Mouse (Mus musculus) erythroblast, embryonic 14.5 days (primary cell): Measurements from ENCODE around the gene F2r. TPM values are rescaled to one million over a fixed set of nuclear protein-coding genes. Genes with fewer than 3 reads are reported as not detected.

Source experiments
- H3K27me3 ChIP-seq: 2 replicates; pipeline ENCODE4 v1.6.1; 2012; ENCODE audit warnings: inconsistent platforms; ENCODE audit not compliant: control insufficient read depth
- H3K36me3 ChIP-seq: 2 replicates; pipeline ENCODE4 v1.6.1; 2012; ENCODE audit warnings: mild to moderate bottlenecking, inconsistent platforms; ENCODE audit not compliant: control insufficient read depth
- H3K4me1 ChIP-seq: 2 replicates; pipeline ENCODE4 v1.6.1; 2012; ENCODE audit warnings: inconsistent platforms; ENCODE audit not compliant: control insufficient read depth
- H3K4me3 ChIP-seq: replicated peaks from 2 replicates; pipeline ENCODE3; 2012; ENCODE audit warnings: moderate library complexity, mild to moderate bottlenecking, inconsistent platforms
- H3K9me3 ChIP-seq: 2 replicates; pipeline ENCODE4 v1.6.1; 2012; ENCODE audit warnings: low read length, inconsistent platforms, mixed read lengths; ENCODE audit not compliant: control insufficient read depth
- GATA1 ChIP-seq: IDR thresholded peaks from 2 replicates; pipeline ENCODE4 v1.6.1; 2012; ENCODE audit warnings: low read length, inconsistent platforms, mixed read lengths
- TAL1 ChIP-seq: IDR thresholded peaks from 3 replicates; pipeline ENCODE4 v1.6.1; 2012; ENCODE audit warnings: low read length, inconsistent platforms, mixed read lengths
- polyA plus RNA-seq: library from polyadenylated mRNA; stranded (reverse); fragments of >175 nt; gene quantifications from 2 replicates; pipeline ENCODE4 v1.2.3, GENCODE M21; 2012

The F2r gene
- polyA plus RNA-seq, 1 experiment: 0.76 TPM

DNA sequence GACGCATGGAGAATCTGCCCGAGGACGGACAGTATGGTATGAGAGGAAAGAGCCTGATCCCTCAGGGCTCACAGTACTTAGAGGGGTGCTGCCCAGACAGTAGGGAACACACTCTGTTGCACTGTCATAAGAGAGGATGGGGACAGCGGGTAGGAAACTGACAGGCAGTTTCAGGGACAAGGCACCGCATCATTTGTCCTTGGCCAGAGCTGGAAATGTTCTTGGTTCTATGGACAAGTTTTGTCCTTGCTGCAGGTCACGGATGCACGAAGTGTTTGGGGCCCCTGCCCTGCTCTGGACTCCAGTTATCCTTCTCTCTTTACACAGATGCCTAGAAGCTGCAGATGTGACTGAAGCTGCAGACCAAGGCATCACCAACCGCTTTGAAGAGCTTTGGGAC, 11.3 kb downstream of the F2r start:
- Histone ChIP-seq H3K36me3 (peaks cover 70% of the 10 kb centered on the region), H3K4me1 (peaks cover 36% of the 10 kb centered on the region), H3K4me3 (no peak overlapping the region), H3K27me3 (no peaks in the 10 kb centered on the region), H3K9me3 (no peaks in the 10 kb centered on the region)
- no peak for TF ChIP-seq GATA1
- TF ChIP-seq TAL1: no peak

DNA sequence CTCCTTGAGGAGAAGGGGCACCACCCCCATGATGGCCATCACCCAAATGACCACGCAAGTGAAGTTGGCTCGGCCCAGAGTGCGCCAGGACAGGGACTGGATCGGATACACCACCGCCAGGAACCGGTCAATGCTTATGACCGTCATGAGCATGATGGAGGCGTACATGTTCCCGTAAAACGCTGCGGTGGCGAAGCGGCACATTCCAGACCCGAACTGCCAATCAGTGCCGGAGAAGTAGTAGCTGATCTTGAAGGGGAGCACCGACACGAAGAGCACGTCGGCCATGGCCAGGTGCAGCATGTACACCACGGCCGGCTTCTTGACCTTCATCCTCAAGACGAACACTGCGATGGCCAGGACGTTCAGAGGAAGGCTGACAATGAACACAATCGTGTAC, 14.0 kb downstream of the F2r start:
- H3K4me3 ChIP-seq: no peak overlapping the region
- H3K9me3 ChIP-seq: no peaks in the 10 kb centered on the region
- peaks cover 60% of the 10 kb centered on the region for H3K36me3 ChIP-seq
- TF ChIP-seq TAL1 (no peak), GATA1 (no peak)
- peaks cover 12% of the 10 kb centered on the region for H3K4me1 ChIP-seq
- H3K27me3 ChIP-seq: no peaks in the 10 kb centered on the region

DNA sequence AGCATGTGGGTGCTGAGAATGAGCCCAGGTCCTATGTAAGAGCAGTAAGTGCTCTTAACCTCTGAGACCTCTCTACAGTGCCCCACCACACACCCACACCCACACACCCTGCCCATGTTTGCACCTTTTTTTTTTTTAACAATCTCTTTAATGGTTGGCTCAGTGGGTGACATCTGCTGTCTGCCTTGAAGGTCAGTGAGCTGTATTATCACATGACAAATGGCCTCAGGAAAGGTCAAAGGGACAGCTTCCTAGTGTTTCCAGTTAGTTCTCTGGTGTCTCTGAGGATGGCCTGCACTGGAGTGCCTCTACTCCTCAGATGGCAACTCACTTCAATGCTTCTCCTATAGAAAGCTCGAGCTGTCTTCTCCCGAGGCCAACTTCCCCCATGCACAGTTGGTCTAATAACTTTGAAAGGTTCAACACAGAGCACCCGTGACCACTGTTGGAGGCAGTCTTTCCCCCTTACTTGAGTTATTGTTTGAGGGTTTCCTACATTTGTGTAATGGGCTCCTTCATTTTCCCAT, 18.4 kb downstream of the F2r start:
- Histone ChIP-seq H3K4me1 (peaks cover 4% of the 10 kb centered on the region), H3K36me3 (peaks cover 35% of the 10 kb centered on the region)
- TF ChIP-seq TAL1 (no peak), GATA1 (no peak)

DNA sequence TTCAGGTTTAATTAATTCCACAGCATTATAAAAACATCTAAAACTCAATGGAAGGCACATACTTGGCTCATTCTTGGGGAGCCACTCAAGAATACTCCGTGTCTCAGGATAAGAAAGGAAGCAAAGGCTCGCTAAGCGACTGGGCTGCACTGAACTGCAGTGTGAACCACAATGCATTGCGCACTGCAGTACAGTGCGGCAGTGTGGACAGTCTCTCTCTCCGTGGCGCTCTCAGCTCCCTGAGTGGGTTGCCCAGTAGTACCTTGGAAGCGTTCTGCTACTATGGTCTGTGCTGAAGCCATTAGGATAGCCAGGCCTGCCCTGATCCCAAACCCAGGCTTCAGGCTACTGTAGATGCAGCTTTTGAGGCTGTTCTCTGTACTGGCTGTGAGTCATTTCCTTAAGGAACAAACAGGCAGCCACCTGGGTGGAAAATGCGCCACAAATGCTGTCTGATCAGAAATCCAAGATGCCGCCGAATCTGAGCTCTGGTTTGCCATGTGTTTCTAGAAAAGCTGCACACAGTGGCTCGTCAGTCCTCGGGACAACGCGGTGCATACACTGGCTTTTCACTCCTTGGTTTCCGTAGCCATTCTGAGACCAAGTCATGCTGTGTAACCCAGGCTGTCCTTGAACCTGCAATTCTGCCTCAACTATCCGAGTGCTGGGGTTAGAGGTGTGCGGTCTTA, 19.9 kb downstream of the F2r start:
- TF ChIP-seq TAL1: no peak
- H3K4me3 ChIP-seq: no peak overlapping the region
- peaks cover 4% of the 10 kb centered on the region for H3K4me1 ChIP-seq
- no peaks in the 10 kb centered on the region for H3K27me3 ChIP-seq
- peaks cover 20% of the 10 kb centered on the region for H3K36me3 ChIP-seq
- H3K9me3 ChIP-seq: no peaks in the 10 kb centered on the region

More for the DNA sequence above, 18.4 kb downstream of the F2r start:
- H3K4me3 ChIP-seq: no peak overlapping the region
- no peaks in the 10 kb centered on the region for H3K9me3 ChIP-seq
- no peaks in the 10 kb centered on the region for H3K27me3 ChIP-seq

DNA sequence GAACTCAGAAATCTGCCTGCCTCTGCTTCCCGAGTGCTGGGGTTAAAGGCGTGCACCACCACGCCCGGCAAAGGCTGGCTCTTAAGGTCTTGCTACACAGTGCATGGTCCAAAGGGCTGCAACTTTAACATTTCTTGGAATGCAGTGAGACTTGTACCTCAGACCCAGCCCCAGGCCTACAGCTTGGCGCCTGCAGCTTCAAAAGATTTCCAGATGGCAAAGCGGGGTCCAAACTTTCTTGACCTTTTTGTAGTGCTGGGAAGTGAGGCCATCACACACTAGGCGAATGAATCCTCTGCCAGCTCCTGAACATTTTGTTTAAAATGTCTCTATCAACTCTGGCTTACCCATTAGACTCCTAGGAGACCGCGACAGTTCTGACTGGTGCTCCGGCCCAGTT, 20.7 kb downstream of the F2r start:
- H3K4me1 ChIP-seq: peaks cover 2% of the 10 kb centered on the region
- no peaks in the 10 kb centered on the region for H3K9me3 ChIP-seq
- H3K27me3 ChIP-seq: no peaks in the 10 kb centered on the region
- no peak for TF ChIP-seq GATA1
- TF ChIP-seq TAL1: no peak
- H3K4me3 ChIP-seq: no peak overlapping the region
- peaks cover 12% of the 10 kb centered on the region for H3K36me3 ChIP-seq

DNA sequence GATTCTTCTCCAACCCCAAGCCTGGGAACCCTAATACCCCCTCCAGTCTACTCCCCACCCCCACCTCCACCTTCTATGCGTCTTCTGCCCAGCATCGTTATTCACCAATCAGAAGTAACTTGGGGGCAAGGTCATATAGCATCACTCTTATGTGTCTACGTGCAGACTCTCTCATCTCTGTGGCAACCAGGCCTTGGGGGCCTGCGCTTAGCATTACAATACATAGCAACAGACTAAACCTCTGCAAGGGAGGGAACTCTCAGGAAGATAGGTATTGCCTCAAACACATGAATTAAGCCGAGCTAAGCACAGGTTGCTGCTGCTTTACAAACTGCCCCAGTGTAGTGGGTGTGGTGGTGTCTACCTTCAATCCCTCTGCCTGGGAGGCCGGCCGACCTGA, 21.6 kb downstream of the F2r start:
- Histone ChIP-seq H3K4me3 (no peak overlapping the region), H3K9me3 (no peaks in the 10 kb centered on the region), H3K4me1 (no peaks in the 10 kb centered on the region), H3K36me3 (peaks cover 9% of the 10 kb centered on the region), H3K27me3 (no peaks in the 10 kb centered on the region; the same call in 1 of the 2 replicates)
- TF ChIP-seq TAL1 (no peak), GATA1 (no peak)

DNA sequence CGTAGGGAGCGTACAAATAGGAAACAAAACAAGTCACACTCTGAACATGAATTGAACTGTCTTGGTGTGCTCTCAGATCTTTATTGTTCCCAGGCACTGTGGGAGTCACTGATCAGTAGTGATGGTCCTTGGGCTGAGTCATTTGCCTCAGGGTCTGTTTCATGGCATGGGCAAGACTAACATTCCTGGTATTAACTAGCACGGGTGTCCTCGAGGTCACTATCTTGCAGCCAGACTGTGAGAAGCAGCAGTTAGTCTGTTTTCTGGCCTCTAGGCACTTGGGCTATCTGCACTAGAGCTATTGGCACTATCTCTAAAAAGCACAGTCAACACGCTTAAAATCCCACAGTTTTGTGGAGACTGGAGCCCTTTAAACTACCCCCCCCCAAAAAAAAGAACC, 22.4 kb downstream of the F2r start:
- no peak overlapping the region for H3K4me3 ChIP-seq
- H3K4me1 ChIP-seq: no peaks in the 10 kb centered on the region
- H3K27me3 ChIP-seq: peaks cover 2% of the 10 kb centered on the region
- no peaks in the 10 kb centered on the region for H3K9me3 ChIP-seq
- no peak for TF ChIP-seq GATA1
- H3K36me3 ChIP-seq: peaks cover 2% of the 10 kb centered on the region

DNA sequence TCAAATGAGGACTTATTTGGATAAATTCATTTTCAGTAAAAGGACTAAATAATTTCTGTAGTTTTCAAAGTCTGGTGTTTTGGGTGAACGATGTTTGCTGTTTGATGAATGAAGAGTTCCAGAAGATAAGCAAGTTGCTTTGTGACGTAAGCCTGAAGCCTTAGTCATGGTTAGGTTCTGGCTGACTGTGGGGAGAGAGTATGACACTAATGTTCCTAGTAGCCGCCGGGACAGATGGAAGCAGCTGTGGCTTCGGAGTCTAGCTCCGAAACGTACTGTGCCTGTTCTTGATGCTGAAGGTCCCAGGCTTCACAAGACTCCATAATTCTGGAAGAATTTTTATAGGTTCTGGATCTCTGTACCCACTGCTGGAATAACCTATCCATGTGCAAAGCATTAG, 22.9 kb downstream of the F2r start:
- Histone ChIP-seq H3K9me3 (no peaks in the 10 kb centered on the region), H3K4me1 (no peaks in the 10 kb centered on the region), H3K36me3 (no peaks in the 10 kb centered on the region), H3K27me3 (peaks cover 5% of the 10 kb centered on the region), H3K4me3 (no peak overlapping the region)
- TF ChIP-seq TAL1: no peak
- TF ChIP-seq GATA1: no peak

DNA sequence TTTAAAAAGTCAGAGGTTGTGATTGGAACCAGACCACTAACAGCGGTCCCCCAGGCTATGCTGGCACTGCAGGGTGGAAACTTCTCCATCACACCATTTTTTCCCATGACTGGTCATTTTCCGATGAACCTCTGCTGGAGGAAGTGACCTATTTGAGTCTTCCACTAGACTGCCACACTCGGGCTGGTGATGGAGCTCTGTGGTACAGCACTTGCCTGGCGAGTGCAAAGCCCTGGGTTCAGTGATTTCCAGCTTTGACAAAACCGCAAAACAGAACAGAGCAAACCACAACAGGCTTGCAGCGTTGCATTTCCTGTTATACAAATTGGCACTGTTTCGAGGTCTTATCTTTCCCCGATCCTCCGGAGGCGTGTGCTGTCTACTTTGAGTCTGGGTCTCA, 25.4 kb downstream of the F2r start:
- no peaks in the 10 kb centered on the region for H3K36me3 ChIP-seq
- H3K9me3 ChIP-seq: no peaks in the 10 kb centered on the region
- TF ChIP-seq TAL1 (no peak), GATA1 (no peak)
- peaks cover 13% of the 10 kb centered on the region for H3K27me3 ChIP-seq
- no peaks in the 10 kb centered on the region for H3K4me1 ChIP-seq
- no peak overlapping the region for H3K4me3 ChIP-seq

DNA sequence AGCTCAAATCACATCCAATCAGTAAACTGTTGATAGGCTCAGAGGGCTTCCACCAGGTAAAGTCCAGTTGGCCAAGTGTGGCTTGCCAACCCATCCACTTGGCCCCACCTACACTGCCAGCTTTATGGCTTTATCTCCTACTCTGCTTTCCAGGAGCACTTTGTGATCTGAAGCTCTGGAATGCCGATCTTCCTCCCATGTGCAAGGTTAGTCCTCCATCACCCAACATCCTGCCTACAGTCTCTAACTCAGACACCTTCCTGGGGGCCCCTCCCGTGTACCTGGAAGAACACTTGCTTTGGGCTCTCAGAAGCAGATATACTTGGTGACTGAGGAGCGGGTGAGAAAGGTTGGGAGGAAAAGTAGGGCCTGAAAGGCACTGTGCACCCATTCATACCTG, 26.7 kb downstream of the F2r start:
- TF ChIP-seq GATA1 (no peak), TAL1 (no peak)
- H3K4me1 ChIP-seq: no peaks in the 10 kb centered on the region
- no peaks in the 10 kb centered on the region for H3K36me3 ChIP-seq
- H3K9me3 ChIP-seq: no peaks in the 10 kb centered on the region
- peaks cover 14% of the 10 kb centered on the region for H3K27me3 ChIP-seq
- H3K4me3 ChIP-seq: no peak overlapping the region
